Mouse (Mus musculus): ENCODE measurements around the gene Ptprt. TPM values are rescaled to one million over a fixed set of nuclear protein-coding genes. Genes with fewer than 3 reads are reported as not detected.

Gene Ptprt
- polyA plus RNA-seq (2017; shearing (Covaris generic)) = under 1 TPM; 0.07 to 0.47 TPM

GRCm38 (mm10) chr2:162660941-162661386 lies at the start of gene Ptprt:
TSS of gene Ptprt (minus strand) at chr2:162661147.

All from inflammation-experienced regulatory T-cells (primary cell).